Mouse (Mus musculus) liver, embryonic 12.5 days (tissue): Measurements from ENCODE around the gene Ssc4d. TPM values are rescaled to one million over a fixed set of nuclear protein-coding genes. Genes with fewer than 3 reads are reported as not detected.

Experiments
- ATAC-seq: fragments of 200-750 bp; cut with Nextera tagmentation; 2 replicates; pipeline ENCODE4 v1.8.0; 2017; ENCODE audit warnings: moderate number of reproducible peaks, mild to moderate bottlenecking, moderate library complexity
- H3K27ac ChIP-seq: fragments of 300-500 bp; sonication (generic); 2 replicates; pipeline ENCODE4 v1.5.1; 2016; ENCODE audit warnings: mild to moderate bottlenecking
- H3K27me3 ChIP-seq: fragments of 300-500 bp; sonication (generic); replicated peaks from 2 replicates; pipeline ENCODE4 v1.6.1; 2016; ENCODE audit warnings: mild to moderate bottlenecking, moderate library complexity
- H3K36me3 ChIP-seq: fragments of 300-500 bp; sonication (generic); 2 replicates; pipeline ENCODE4 v1.6.1; 2016; ENCODE audit warnings: mild to moderate bottlenecking, moderate library complexity
- H3K4me1 ChIP-seq: fragments of 300-500 bp; sonication (generic); 2 replicates; pipeline ENCODE4 v1.6.1; 2016
- H3K4me2 ChIP-seq: fragments of 300-500 bp; sonication (generic); 2 replicates; pipeline ENCODE4 v1.6.1; 2016; ENCODE audit warnings: mild to moderate bottlenecking, moderate library complexity
- H3K4me3 ChIP-seq: fragments of 300-500 bp; sonication (generic); 2 replicates; pipeline ENCODE4 v1.5.1; 2016; ENCODE audit warnings: mild to moderate bottlenecking, moderate library complexity
- H3K9ac ChIP-seq: fragments of 300-500 bp; sonication (generic); 2 replicates; pipeline ENCODE4 v1.6.1; 2016; ENCODE audit warnings: mild to moderate bottlenecking, moderate library complexity
- H3K9me3 ChIP-seq: fragments of 300-500 bp; sonication (generic); replicated peaks from 2 replicates; pipeline ENCODE4 v1.6.1; 2016; ENCODE audit warnings: mild to moderate bottlenecking, moderate library complexity
- WGBS: fragments of 180-500 bp; shearing (Covaris S2); methylation state at CpG from one replicate; pipeline ENCODE4 v1.1.7; 2016; ENCODE audit not compliant: insufficient replicate concordance; 5-methylcytosine and 5-hydroxymethylcytosine counted together
- polyA plus RNA-seq: library from polyadenylated mRNA; unstranded; fragments of >200 nt; fragmentation: Nextera tagmentation; extraction: Ambion mirVana; gene quantifications from 2 replicates; pipeline ENCODE4 v1.2.1, GENCODE M21; 2016

Ssc4d gene
- polyA plus RNA-seq = 2.0 TPM in 2 replicates

DNA sequence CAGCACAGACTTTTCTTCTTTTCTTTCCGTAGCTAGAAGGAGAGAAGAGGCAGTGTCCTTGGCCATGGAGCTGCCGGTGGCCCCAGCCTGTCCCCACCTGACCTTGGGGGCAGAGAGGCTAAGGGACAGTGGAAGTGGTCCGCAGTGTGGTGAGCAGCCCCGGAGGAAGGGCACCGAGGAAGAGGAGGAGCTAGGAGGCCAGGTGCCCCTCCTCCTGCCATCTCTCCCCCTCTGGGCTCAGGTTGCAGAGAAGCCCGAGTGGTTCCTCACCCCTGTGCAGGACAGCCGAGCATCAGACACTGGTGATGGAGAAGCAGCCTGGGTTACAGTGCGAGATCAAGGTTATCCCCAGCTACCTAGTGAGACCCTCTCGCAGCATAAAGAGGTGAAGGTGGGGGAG is at the start of gene Ssc4d:
Gene Ssc4d, minus strand, starts transcription at position 167 of the 400 bp plus-strand sequence.
- WGBS = 16% methylated on average over 9 of the region's 9 CpGs

DNA sequence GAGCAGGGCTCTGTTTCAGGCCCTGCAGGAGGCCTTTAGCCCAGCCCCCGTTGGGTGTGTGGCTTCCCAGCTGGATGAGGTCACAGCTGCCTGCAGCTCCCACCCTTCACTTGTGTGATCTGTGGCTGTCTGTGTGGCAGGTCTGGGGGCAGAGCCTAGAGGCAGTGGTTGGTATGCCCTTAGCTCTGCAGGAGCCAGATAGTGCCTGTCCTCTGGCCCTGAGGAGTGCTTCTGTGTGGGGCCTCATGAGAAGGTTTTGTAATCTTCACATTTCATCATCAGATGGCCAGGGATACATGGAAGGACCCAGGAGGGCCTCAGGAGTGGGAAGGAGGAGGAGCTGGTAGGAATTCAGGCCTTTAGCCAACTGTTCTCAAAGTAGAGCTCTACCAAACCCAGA is 45.6 kb upstream of the Ssc4d start:
- Histone ChIP-seq H3K9me3 (no peaks in the 10 kb centered on the region), H3K9ac (no peak overlapping the region), H3K27me3 (no peaks in the 10 kb centered on the region), H3K4me3 (no peak overlapping the region), H3K36me3 (peaks cover 3% of the 10 kb centered on the region; the same call in 1 of the 2 replicates), H3K4me2 (no peak overlapping the region), H3K27ac (no peak overlapping the region), H3K4me1 (peaks cover 18% of the 10 kb centered on the region)
- 17% methylated on average over 1 of the region's 1 CpGs for WGBS
- peak; percentile 75 for ATAC-seq

More for the DNA sequence above, at the start of gene Ssc4d:
- Histone ChIP-seq H3K4me1 (peaks cover 11% of the 10 kb centered on the region), H3K4me3 (no peak within 1 kb of the TSS), H3K36me3 (no peaks in the 10 kb centered on the region), H3K4me2 (no peak within 1 kb of the TSS), H3K9ac (no peak within 1 kb of the TSS), H3K9me3 (no peaks in the 10 kb centered on the region), H3K27me3 (0 out of 2 replicates have a peak, but pooled peaks cover 3% of the 10 kb centered on the region), H3K27ac (no peak within 1 kb of the TSS)
- ATAC-seq = no peak; the same call in 1 of the 2 replicates

DNA sequence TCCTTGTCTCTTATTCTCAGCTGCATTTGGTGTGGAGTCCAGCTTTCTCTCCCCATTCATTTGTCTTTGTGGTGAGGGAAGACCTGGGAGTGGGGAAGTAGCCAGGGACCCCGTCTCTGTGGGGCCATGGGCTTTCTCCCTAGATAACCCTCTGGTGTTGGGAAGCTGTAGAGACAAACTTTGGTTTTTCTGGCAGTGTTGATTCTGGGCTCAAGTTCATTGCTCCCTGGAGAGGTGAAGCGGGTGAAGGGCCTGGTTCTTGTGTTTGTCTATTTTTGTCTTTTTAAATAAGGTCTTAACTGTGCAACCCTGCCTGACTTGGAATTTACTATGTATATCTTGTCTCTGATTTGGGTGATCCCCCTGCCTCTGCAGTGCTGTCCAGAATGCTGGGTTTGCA is 44.4 kb upstream of the Ssc4d start:
- Histone ChIP-seq H3K27ac (no peak overlapping the region), H3K36me3 (peaks cover 3% of the 10 kb centered on the region; the same call in 1 of the 2 replicates), H3K4me1 (peaks cover 18% of the 10 kb centered on the region), H3K4me3 (no peak overlapping the region), H3K9ac (no peak overlapping the region), H3K27me3 (no peaks in the 10 kb centered on the region), H3K4me2 (no peak overlapping the region), H3K9me3 (no peaks in the 10 kb centered on the region)
- no peak for ATAC-seq
- 62% methylated on average over 2 of the region's 2 CpGs for WGBS

DNA sequence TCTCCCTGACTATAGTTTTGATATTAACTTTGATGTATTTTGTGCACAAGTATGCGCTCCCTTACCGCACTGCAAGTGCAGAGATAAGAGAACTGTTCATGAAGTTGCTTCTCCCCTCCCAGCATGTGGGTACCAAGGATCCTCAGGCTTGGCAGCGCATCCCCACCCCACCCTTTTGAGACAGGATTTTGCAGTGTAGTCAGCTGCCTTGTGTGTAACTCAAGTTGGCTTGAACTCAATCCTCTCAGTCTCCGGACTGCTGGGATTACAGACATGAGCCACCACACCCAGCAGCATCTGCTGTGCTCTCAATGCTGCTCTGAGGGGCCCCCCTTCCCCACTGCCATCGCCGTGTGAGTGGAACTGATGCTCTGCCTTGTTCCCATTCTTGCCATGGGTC is 42.9 kb upstream of the Ssc4d start:
- no peak overlapping the region for H3K27ac ChIP-seq
- H3K4me2 ChIP-seq = no peak overlapping the region
- no peaks in the 10 kb centered on the region for H3K27me3 ChIP-seq
- peaks cover 15% of the 10 kb centered on the region for H3K36me3 ChIP-seq
- no peak overlapping the region for H3K4me3 ChIP-seq
- H3K9ac ChIP-seq = no peak overlapping the region
- no peaks in the 10 kb centered on the region for H3K9me3 ChIP-seq
- H3K4me1 ChIP-seq = peaks cover 18% of the 10 kb centered on the region
- 72% methylated on average over 6 of the region's 6 CpGs for WGBS
- no peak for ATAC-seq

DNA sequence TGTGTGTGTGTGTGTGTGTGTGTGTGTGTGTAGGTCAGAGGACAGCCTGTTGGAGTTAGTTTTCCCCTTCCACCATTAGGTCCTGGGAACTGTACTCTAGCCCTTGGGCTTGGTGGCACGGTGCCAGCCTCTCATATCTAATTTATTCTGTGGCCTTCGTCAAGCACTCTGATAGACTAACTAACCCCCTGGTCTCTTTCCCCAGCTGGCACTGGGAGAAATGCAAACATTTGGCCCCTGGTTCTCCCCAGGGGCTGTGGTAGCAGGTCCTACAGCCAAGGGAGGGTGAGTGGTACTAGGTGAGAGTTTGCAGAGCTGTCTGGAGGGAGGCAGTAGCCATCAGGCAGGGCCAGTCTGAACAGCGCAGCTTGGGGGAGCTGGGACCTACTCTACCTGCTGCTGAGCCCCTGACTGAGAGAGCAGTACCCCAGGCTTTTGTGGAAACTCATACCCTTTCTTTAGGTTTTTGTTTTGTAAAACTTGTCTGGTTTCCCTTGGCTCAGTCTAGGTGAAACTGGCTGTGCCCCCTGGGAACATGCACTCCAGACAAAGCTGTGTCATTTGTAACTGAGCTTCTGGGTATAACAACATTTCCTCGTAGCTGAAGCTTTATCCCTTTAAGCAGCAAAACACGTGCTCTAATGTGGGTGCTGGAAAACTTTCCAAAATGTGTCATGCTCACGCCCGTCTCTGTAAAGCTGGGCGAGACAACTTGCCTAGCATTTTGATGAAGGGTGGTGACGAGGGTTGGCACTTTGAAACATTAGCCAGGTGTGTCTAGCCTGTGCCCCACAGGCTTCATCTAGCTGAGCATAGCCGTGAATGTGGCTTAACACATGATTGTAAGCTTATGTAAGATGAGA is 41.9 kb upstream of the Ssc4d start:
- WGBS = 76% methylated on average over 10 of the region's 10 CpGs
- H3K9me3 ChIP-seq = no peaks in the 10 kb centered on the region
- H3K36me3 ChIP-seq = peaks cover 22% of the 10 kb centered on the region
- no peak overlapping the region for H3K4me3 ChIP-seq
- H3K4me1 ChIP-seq = peaks cover 18% of the 10 kb centered on the region
- ATAC-seq = no peak
- no peak overlapping the region for H3K9ac ChIP-seq
- no peak overlapping the region for H3K4me2 ChIP-seq
- no peaks in the 10 kb centered on the region for H3K27me3 ChIP-seq
- H3K27ac ChIP-seq = no peak overlapping the region

DNA sequence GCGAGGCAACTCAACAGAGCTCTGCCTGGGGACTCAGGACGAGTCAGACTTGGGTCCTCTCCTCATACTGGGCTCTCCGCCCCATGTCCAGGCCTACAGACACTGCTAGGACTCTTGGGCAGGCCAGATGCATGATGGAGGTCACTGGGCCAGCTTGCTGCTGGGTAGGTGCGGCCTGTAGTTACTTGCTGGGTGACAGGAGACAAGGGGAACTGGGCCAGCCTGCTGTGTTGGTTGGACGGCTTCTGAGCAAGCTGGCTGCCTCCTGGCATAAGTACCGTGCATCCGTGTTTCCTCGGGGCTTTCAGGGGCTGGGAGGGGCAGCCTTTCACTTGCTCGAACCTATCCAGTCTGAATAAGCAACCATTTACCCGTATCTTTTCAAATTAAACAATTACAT is 41.3 kb upstream of the Ssc4d start:
- H3K27ac ChIP-seq = no peak overlapping the region
- H3K36me3 ChIP-seq = peaks cover 27% of the 10 kb centered on the region
- peaks cover 18% of the 10 kb centered on the region for H3K4me1 ChIP-seq
- no peaks in the 10 kb centered on the region for H3K27me3 ChIP-seq
- H3K4me3 ChIP-seq = no peak overlapping the region
- H3K9ac ChIP-seq = no peak overlapping the region
- no peak overlapping the region for H3K4me2 ChIP-seq
- ATAC-seq = no peak
- H3K9me3 ChIP-seq = no peaks in the 10 kb centered on the region
- 74% methylated on average over 10 of the region's 10 CpGs for WGBS

DNA sequence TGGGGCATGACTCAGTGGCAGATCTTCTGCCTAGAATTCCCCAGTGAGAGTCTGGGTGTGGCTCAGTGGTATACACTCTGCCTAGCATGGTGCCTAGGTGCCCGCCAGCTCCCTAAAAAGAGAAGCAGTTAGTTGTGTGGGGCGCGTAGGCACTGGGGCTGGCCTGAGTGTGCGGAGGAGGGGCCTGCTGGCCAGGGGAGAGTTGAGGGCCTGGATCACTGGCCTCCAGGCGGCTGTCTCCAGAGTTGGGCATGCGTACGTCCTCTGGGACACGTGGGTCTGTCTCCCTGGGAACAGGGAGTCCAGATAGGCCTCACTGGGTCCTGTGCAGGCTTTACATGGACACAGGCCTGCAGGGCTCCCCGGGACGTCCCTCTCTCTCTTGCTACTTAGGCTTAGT is 40.5 kb upstream of the Ssc4d start:
- 80% methylated on average over 10 of the region's 10 CpGs for WGBS
- no peak for ATAC-seq
- Histone ChIP-seq H3K9me3 (no peaks in the 10 kb centered on the region), H3K36me3 (peaks cover 34% of the 10 kb centered on the region), H3K27me3 (no peaks in the 10 kb centered on the region), H3K4me2 (no peak overlapping the region), H3K27ac (no peak overlapping the region), H3K9ac (no peak overlapping the region), H3K4me1 (peaks cover 13% of the 10 kb centered on the region), H3K4me3 (no peak overlapping the region)

DNA sequence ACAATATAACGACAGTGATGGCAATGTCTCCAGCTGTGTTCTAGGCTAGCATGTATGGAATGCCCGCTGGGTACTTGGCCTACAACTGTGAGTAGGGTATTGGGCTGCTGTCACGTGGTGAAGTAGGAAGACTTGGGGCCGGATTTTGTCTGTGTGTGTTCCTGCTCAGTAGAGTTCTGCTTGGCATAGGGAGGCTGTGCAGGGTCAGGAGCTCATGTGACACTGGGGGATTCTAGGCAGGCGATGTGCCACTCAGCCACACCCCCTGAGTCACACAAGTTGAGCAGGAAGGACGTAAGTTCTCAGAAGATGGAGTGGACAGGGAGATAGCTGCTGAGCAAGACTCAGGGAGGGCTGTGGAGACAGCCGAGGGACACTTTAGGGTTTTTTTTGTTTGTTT is 33.4 kb upstream of the Ssc4d start:
- no peak overlapping the region for H3K9ac ChIP-seq
- 57% methylated on average over 7 of the region's 7 CpGs for WGBS
- no peak overlapping the region for H3K4me3 ChIP-seq
- peaks cover 29% of the 10 kb centered on the region for H3K36me3 ChIP-seq
- H3K4me1 ChIP-seq = peaks cover 7% of the 10 kb centered on the region; the same call in 1 of the 2 replicates
- H3K27ac ChIP-seq = no peak overlapping the region
- no peak overlapping the region for H3K4me2 ChIP-seq
- H3K9me3 ChIP-seq = no peaks in the 10 kb centered on the region
- H3K27me3 ChIP-seq = no peaks in the 10 kb centered on the region
- no peak for ATAC-seq

DNA sequence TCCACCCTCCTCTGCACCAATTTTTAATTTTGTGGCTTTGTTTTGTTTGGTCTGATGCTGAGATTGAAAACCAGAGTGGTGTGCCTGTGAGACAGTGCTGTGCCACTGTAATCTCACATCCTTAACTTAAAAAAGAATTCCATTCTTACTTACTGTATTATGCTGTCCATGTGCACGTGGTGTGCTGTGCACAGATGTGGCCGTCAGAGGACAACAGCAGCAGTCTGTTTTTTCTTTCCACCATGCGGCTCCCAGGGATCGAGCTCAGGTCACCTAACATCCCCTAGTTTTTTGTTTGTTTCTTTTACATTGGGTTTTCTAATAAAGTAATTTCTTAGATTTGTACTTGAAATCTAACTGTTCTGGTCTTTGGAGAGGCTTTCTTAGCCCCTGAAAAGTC is 30.2 kb upstream of the Ssc4d start:
- Histone ChIP-seq H3K4me3 (no peak overlapping the region), H3K4me1 (peaks cover 8% of the 10 kb centered on the region; the same call in 1 of the 2 replicates), H3K9ac (no peak overlapping the region), H3K27me3 (no peaks in the 10 kb centered on the region), H3K27ac (no peak overlapping the region), H3K4me2 (no peak overlapping the region), H3K9me3 (no peaks in the 10 kb centered on the region), H3K36me3 (peaks cover 13% of the 10 kb centered on the region; the same call in 1 of the 2 replicates)
- WGBS = 69% methylated on average over 4 of the region's 4 CpGs
- no peak for ATAC-seq

DNA sequence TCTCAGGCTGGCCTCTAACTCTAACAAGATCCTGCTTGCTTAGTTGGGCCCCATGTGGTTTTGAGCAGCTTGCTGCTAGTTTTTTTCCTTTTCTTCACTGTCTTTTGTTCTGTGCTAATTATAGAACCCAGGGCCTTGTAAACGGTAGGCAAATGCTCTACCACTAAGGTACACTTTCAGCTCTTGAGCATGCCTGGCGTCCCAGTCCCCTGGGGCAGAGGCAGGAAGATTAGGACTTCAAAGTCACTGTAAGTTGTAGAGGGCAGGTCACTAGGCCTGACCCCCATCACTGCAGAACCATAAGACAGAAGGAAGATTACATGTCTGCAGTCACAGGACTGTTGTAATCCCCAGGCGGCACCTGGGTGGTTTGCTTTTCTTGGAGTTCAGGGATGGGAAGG is 28.4 kb upstream of the Ssc4d start:
- WGBS = 45% methylated on average over 3 of the region's 3 CpGs
- ATAC-seq = no peak
- peaks cover 29% of the 10 kb centered on the region for H3K36me3 ChIP-seq
- H3K27ac ChIP-seq = no peak overlapping the region
- H3K4me3 ChIP-seq = no peak overlapping the region
- no peaks in the 10 kb centered on the region for H3K27me3 ChIP-seq
- H3K4me2 ChIP-seq = no peak overlapping the region
- H3K9me3 ChIP-seq = no peaks in the 10 kb centered on the region
- peaks cover 4% of the 10 kb centered on the region; the same call in 1 of the 2 replicates for H3K4me1 ChIP-seq
- no peak overlapping the region for H3K9ac ChIP-seq

DNA sequence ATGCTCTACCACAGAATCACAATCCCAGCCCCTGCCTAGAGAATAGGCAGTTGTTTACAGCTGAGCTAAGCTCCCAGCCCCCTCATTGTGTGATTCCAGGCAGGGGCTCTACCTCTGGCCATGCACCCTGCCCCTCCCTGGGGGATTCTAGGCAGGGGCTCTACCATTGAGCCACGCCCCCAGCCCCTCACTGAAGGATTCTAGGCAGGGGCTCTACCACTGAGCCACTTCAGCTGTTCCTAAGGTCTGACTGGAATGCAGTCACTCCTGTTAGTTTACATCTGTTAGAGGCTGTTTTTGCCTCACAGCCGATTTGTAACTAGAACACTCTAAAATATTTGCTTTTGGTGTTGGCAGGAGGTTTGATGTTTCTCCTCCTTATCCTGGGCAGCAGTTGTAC is 28.0 kb upstream of the Ssc4d start:
- no peak for ATAC-seq
- H3K9me3 ChIP-seq = no peaks in the 10 kb centered on the region
- H3K27ac ChIP-seq = no peak overlapping the region
- H3K9ac ChIP-seq = no peak overlapping the region
- no peak overlapping the region for H3K4me2 ChIP-seq
- WGBS = 60% methylated on average over 2 of the region's 2 CpGs
- H3K4me1 ChIP-seq = peaks cover 4% of the 10 kb centered on the region; the same call in 1 of the 2 replicates
- no peaks in the 10 kb centered on the region for H3K27me3 ChIP-seq
- H3K36me3 ChIP-seq = peaks cover 32% of the 10 kb centered on the region
- H3K4me3 ChIP-seq = no peak overlapping the region

DNA sequence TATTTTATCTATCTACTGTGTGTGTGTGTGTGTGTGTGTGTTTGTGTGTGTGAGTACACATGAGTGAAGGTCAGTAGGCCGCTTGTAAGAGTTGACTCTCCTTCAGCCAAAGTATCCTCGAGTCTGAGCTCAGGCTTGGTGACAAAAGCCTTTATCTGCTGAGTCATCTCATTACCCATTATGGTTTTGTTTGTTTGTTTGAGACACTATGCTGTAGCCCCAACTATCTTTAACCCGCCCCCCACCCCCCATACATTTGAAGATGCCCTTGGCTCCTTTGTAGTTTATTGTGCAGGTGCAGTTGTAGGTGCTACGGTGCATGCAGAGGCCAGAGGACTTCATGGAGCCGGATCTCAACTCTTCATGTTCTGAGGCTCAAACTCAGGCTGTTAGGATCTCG is 26.9 kb upstream of the Ssc4d start:
- no peak overlapping the region for H3K9ac ChIP-seq
- no peak overlapping the region for H3K27ac ChIP-seq
- H3K36me3 ChIP-seq = peaks cover 42% of the 10 kb centered on the region
- no peaks in the 10 kb centered on the region for H3K9me3 ChIP-seq
- no peak for ATAC-seq
- 73% methylated on average over 6 of the region's 6 CpGs for WGBS
- no peak overlapping the region for H3K4me3 ChIP-seq
- peaks cover 4% of the 10 kb centered on the region; the same call in 1 of the 2 replicates for H3K4me1 ChIP-seq
- H3K27me3 ChIP-seq = no peaks in the 10 kb centered on the region
- H3K4me2 ChIP-seq = no peak overlapping the region
